Mouse (Mus musculus): ENCODE measurements around the gene Pakap. TPM values are rescaled to one million over a fixed set of nuclear protein-coding genes. Genes with fewer than 3 reads are reported as not detected.

Gene Pakap
- total RNA-seq, 2 experiments from 2014 or later = not detected

GRCm38 (mm10) chr4:57569711-57570110, 1.7 kb downstream of the Pakap start:
- ATAC-seq (replicated peaks; ENCODE audit: low FRiP score, poor library complexity, severe bottlenecking) = no peak

- ATAC-seq (replicated peaks; ENCODE audit: low FRiP score, poor library complexity, severe bottlenecking) = no peak
These were observed 2.2 kb downstream of the Pakap start for GRCm38 (mm10) chr4:57570229-57570628.

DNA sequence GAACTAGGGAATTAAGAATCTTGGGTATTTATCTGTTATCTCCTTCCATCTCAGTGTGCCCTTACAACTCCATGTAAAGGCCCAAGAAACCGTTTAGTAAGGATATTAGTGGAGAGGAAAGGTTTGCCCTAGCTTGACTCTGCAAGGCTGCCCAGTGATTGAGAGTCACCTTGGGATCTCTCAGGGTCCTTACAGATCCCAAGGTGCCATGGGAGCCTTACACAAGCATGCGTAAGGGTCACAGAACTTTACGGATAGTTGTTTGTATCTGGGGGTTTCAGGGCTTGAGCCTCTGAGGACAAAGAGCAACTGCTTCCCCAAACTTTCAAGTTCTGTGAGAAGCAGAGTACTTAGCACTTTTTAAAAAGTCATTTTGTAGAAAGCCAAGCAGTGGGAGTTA, 6.2 kb downstream of the Pakap start:
- ATAC-seq (replicated peaks; ENCODE audit: low FRiP score, poor library complexity, severe bottlenecking) = no peak

GRCm38 (mm10) chr4:57574646-57575045, 6.7 kb downstream of the Pakap start:
- no peak for ATAC-seq (replicated peaks; ENCODE audit: low FRiP score, poor library complexity, severe bottlenecking)

GRCm38 (mm10) chr4:57575686-57576085, 7.7 kb downstream of the Pakap start:
- ATAC-seq (replicated peaks; ENCODE audit: low FRiP score, poor library complexity, severe bottlenecking) = no peak

GRCm38 (mm10) chr4:57576095-57576494, 8.1 kb downstream of the Pakap start:
- no peak for ATAC-seq (replicated peaks; ENCODE audit: low FRiP score, poor library complexity, severe bottlenecking)

- ATAC-seq (replicated peaks; ENCODE audit: low FRiP score, poor library complexity, severe bottlenecking) = no peak
These were observed 11.7 kb downstream of the Pakap start for GRCm38 (mm10) chr4:57579683-57580082.

DNA sequence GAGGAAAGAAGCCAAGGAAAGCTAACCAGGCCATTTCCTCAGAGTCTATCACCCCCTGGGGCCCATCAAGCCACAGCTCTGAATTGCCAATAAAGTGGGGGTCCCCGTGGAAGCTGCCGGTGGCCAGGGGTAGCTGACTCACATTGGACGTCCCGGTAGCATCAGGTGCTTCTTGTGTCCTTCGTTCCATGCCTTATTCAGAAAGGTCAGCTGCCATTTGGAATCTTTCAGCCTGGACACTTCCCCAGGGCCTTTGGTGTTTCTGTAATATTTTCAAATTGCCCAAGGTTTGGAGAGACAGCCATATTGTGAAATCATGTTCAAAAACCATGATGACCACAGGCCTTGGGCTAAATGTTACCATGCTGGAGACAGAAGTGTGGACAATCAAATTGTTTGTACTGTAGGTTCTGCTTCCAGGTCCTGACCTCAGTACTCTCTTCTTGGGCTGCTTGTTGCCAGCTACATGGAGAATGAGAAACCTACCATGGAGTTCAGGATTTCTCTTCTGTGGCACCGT, 17.4 kb downstream of the Pakap start:
- ATAC-seq (replicated peaks; ENCODE audit: low FRiP score, poor library complexity, severe bottlenecking) = no peak

- ATAC-seq (replicated peaks; ENCODE audit: low FRiP score, poor library complexity, severe bottlenecking) = no peak
These were observed 19.1 kb downstream of the Pakap start for GRCm38 (mm10) chr4:57586933-57587658.

GRCm38 (mm10) chr4:57588356-57588755, 20.4 kb downstream of the Pakap start:
- no peak for ATAC-seq (replicated peaks; ENCODE audit: low FRiP score, poor library complexity, severe bottlenecking)

GRCm38 (mm10) chr4:57592751-57593150, 24.8 kb downstream of the Pakap start:
- ATAC-seq (replicated peaks; ENCODE audit: low FRiP score, poor library complexity, severe bottlenecking) = no peak

DNA sequence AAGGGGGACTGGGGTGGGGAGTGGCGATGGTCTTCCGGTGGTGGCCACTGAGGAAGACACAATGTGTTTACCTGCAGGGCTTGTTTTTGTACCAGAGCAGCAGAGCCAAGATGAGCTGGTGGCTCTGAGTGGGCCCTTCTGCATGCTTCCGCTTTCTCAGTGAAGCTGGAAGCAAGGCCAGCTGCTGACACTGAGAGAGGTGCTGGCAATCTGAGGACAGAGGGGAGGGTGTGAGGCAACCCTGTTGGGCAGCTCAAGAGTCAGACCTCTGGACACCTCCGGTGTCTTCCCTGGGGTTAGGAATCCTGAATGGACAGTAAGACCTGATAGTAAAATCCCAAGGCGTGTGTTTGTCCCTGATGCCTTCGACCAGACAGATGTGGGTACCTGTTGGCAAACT, 32.0 kb downstream of the Pakap start:
- ATAC-seq (replicated peaks; ENCODE audit: low FRiP score, poor library complexity, severe bottlenecking) = no peak

DNA sequence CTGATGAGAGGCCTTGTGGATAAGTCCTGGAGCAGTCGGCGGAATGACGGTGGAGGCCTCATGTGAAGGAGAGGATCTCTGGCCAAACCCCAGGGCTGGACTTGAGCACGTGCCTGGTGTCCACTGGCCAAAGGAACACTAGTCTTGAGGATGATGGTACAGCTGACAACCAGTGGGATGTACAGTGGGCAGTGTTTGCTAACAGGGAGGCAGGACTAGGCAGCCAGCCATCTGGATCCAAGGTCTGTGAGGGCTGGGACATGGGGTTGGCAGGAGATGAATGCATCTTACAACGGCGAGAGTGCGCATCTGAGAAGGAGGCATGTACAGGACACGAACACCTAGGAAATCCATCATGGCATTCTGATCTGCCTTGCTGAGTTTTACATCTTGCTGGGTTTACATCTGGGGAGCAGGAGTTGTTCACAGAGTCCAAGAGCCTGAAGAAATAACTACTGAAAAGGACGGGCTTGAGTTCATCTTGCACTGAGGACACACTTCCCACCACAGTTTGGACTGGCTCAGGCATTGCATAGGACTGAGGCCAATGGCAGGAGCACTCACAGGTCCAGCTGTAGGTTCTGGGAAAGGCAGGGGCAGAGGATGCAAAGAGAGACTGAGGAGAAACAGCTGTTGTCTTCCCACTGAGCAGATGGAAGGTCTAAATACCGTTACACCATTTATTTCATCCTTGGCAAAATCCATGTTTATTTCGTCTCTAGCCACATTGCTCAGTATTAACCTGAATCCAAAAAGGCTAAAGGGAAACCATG, 32.9 kb downstream of the Pakap start:
- no peak for ATAC-seq (replicated peaks; ENCODE audit: low FRiP score, poor library complexity, severe bottlenecking)

GRCm38 (mm10) chr4:57601458-57601835, 33.5 kb downstream of the Pakap start:
- ATAC-seq (replicated peaks; ENCODE audit: low FRiP score, poor library complexity, severe bottlenecking) = no peak

DNA sequence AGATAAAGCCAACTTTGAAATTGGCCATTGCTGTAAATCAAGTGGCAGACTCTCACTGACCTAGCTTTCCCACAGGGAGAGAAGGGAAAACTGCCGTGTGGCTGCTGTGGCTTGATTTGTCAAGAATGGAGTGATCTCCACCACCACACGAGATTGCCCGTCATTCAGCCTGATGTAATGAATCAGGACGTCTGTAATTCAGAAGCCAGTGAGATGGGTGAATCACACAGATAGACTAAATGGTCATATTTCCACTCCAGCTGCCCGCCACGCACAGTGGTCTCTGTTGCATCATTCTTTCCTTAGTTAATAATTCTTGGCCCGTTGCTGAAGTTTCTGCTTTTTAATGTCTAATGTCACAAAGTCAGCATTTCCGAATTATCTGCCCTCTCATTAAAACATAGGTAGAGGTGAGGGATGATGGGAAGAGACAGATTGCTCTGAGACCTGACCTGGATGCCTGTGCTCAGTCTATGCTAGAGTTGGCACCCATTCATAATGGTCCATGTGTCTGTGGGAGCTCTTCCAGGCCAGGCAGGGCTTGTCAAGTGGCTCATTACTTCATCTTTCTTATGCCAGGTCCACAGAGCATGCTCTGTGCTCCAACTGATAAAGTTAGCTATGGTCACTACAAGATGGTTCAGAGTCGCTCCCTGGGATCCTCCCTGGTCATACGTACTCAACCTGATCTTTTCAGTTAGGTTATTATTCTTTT, 34.1 kb downstream of the Pakap start:
- no peak for ATAC-seq (replicated peaks; ENCODE audit: low FRiP score, poor library complexity, severe bottlenecking)

GRCm38 (mm10) chr4:57606258-57606657, 38.3 kb downstream of the Pakap start:
- ATAC-seq (replicated peaks; ENCODE audit: low FRiP score, poor library complexity, severe bottlenecking) = no peak

DNA sequence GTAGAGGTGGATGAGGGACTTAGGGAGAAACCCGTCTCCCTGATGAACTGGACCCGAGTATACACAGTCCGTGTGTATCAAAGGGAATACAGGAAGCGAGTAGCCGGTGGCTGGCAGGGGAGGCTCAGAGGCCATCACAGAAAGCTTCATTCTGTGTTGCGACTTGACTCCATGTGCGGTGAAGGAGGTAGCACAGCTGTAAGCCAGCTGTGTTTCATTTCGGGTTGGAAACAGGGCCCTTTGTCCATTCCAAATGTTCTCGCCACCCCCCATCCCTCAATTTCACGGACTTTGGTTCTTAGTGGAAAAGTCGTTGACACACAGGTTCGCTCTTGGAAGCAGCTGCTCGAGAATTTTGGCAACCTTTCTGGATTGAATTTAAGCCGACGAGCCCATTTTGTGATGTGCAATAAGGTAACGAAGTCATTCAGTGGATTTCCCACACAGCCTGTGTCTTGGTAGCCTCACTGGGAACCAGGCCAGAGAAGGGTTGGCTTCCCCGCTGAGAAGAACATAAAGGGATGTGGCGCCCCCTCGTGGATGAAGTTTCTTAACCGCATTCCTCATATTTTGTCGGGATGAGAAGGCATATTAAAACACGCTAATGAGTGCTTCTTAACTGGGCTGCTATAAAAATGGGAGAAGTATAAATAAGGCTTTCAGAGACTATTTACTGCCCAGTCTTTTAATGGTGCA, 39.4 kb downstream of the Pakap start:
- ATAC-seq (replicated peaks; ENCODE audit: low FRiP score, poor library complexity, severe bottlenecking) = no peak

DNA sequence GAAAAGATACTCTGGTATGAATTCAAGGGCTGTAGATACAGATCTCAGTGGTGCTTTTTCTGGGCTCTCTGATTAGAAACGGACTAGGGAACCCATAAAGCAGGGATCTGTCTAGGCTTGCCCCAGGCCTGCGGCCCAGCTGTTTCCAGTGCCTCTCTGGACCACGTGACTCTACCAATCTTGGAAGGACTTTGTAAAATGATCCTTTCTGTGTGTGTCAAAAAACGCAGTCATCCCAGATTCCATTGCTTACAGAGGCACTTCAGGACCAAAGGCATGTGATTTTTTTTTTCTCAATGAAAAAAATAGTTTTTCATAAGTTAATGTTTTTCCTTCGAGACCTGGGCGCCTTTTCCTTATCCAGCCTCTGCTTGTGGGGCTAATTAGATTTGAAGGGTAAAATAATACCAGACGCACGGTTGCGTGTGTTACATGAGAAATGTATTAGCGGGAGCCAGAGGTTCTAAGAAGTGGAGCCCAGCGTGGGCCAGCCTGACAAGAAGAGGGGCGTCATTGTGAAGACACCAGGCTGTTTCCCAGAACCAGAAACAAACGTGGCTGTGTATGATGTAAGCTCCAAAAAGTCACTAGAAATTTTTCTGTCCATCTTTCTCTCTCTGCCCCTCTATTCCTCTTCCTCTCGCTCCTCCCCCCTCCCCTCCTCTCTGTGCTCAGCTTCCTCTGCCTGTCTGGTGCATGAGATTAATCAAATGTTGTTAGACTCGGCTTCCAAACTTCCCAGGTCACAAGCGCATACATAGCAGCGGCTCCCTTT, 43.5 kb downstream of the Pakap start:
- no peak for ATAC-seq (replicated peaks; ENCODE audit: low FRiP score, poor library complexity, severe bottlenecking)

GRCm38 (mm10) chr4:57612716-57613115, 44.7 kb downstream of the Pakap start:
- no peak for ATAC-seq (replicated peaks; ENCODE audit: low FRiP score, poor library complexity, severe bottlenecking)
